Mouse (Mus musculus) intestine, embryonic 14.5 days (tissue): ENCODE data around the gene Adprm. TPM values are rescaled to one million over a fixed set of nuclear protein-coding genes. Genes with fewer than 3 reads are reported as not detected.

Experiments
- ATAC-seq: fragments of 200-750 bp; cut with Nextera tagmentation; replicated peaks from 2 replicates; pipeline ENCODE4 v1.8.0; 2017; ENCODE audit warnings: low read depth, moderate number of reproducible peaks, moderate TSS enrichment, moderate library complexity; ENCODE audit not compliant: low FRiP score, low TSS enrichment
- DNase-seq: peaks from one replicate; pipeline ENCODE4 v3.0.0-alpha.2; 2018; ENCODE audit warnings: low spot score
- H3K27ac ChIP-seq: fragments of 300-500 bp; sonication (generic); 2 replicates; pipeline ENCODE4 v1.5.1; 2014; ENCODE audit warnings: low read depth, mild to moderate bottlenecking, control low read depth
- H3K27me3 ChIP-seq: fragments of 300-500 bp; sonication (generic); replicated peaks from 2 replicates; pipeline ENCODE4 v1.6.1; 2014; ENCODE audit warnings: low read length, control low read depth; ENCODE audit not compliant: control insufficient read depth, insufficient read depth
- H3K36me3 ChIP-seq: fragments of 300-500 bp; sonication (generic); 2 replicates; pipeline ENCODE4 v1.6.1; 2014; ENCODE audit warnings: low read length, control low read depth; ENCODE audit not compliant: control insufficient read depth, insufficient read depth
- H3K4me1 ChIP-seq: fragments of 300-500 bp; sonication (generic); replicated peaks from 2 replicates; pipeline ENCODE4 v1.6.1; 2014; ENCODE audit warnings: low read length, control low read depth, mixed read lengths; ENCODE audit not compliant: control insufficient read depth, insufficient read depth
- H3K4me2 ChIP-seq: fragments of 300-500 bp; sonication (generic); 2 replicates; pipeline ENCODE4 v1.6.1; 2014; ENCODE audit warnings: low read length
- H3K4me3 ChIP-seq: fragments of 300-500 bp; sonication (generic); 2 replicates; pipeline ENCODE4 v1.5.1; 2014; ENCODE audit warnings: low read depth, low read length, control low read depth, mixed read lengths
- H3K9ac ChIP-seq: fragments of 300-500 bp; sonication (generic); 2 replicates; pipeline ENCODE4 v1.6.1; 2014; ENCODE audit warnings: mild to moderate bottlenecking, low read length
- H3K9me3 ChIP-seq: fragments of 300-500 bp; sonication (generic); 2 replicates; pipeline ENCODE4 v1.6.1; 2016; ENCODE audit warnings: low read length, control low read depth; ENCODE audit not compliant: control insufficient read depth
- WGBS: fragments of 180-500 bp; shearing (Covaris S2); extraction: QIAGEN DNeasy Blood & Tissue Kit; methylation state at CpG from one replicate; pipeline ENCODE4 v1.1.7; 2014; 5-methylcytosine and 5-hydroxymethylcytosine counted together
- polyA plus RNA-seq: library from polyadenylated mRNA; unstranded; fragments of >200 nt; fragmentation: Nextera tagmentation; extraction: Ambion mirVana; gene quantifications from 2 replicates; pipeline ENCODE4 v1.2.1, GENCODE M21; 2014

The Adprm gene
- polyA plus RNA-seq, 1 experiment from 2014 or later, result 25.3 TPM

GRCm38 (mm10) chr11:67067741-67068140, 15.3 kb upstream of the Adprm start:
- WGBS, result 70% methylated on average over 3 of the region's 3 CpGs
- ATAC-seq (no peak), DNase-seq (no peak)
- no peak overlapping the region for H3K4me2 ChIP-seq
- H3K4me3 ChIP-seq, result no peak overlapping the region
- no peaks in the 10 kb centered on the region for H3K4me1 ChIP-seq
- no peaks in the 10 kb centered on the region for H3K9me3 ChIP-seq
- no peaks in the 10 kb centered on the region for H3K27me3 ChIP-seq
- H3K27ac ChIP-seq, result no peak overlapping the region
- no peak overlapping the region for H3K9ac ChIP-seq
- H3K36me3 ChIP-seq, result peaks cover 39% of the 10 kb centered on the region

GRCm38 (mm10) chr11:67062726-67063125, 10.3 kb upstream of the Adprm start:
- 88% methylated on average over 3 of the region's 3 CpGs for WGBS
- no peak overlapping the region for H3K4me3 ChIP-seq
- H3K36me3 ChIP-seq, result peaks cover 81% of the 10 kb centered on the region
- H3K4me2 ChIP-seq, result no peak overlapping the region
- no peak for DNase-seq
- no peak for ATAC-seq
- no peaks in the 10 kb centered on the region for H3K4me1 ChIP-seq
- no peaks in the 10 kb centered on the region for H3K9me3 ChIP-seq
- H3K27me3 ChIP-seq, result no peaks in the 10 kb centered on the region
- H3K27ac ChIP-seq, result no peak overlapping the region
- H3K9ac ChIP-seq, result no peak overlapping the region

- Histone ChIP-seq H3K27ac (no peak overlapping the region), H3K4me2 (no peak overlapping the region), H3K4me3 (no peak overlapping the region), H3K27me3 (no peaks in the 10 kb centered on the region), H3K36me3 (peaks cover 86% of the 10 kb centered on the region), H3K4me1 (no peaks in the 10 kb centered on the region), H3K9me3 (no peaks in the 10 kb centered on the region), H3K9ac (no peak overlapping the region)
- 88% methylated on average over 2 of the region's 2 CpGs for WGBS
- no peak for ATAC-seq
- DNase-seq, result no peak
Observed at GRCm38 (mm10) chr11:67061311-67061710, 8.9 kb upstream of the Adprm start.

GRCm38 (mm10) chr11:67054754-67055365, 2.5 kb upstream of the Adprm start:
- no peaks in the 10 kb centered on the region for H3K9me3 ChIP-seq
- WGBS, result 87% methylated on average over 8 of the region's 8 CpGs
- H3K27me3 ChIP-seq, result no peaks in the 10 kb centered on the region
- H3K27ac ChIP-seq, result no peak overlapping the region
- peaks cover 49% of the 10 kb centered on the region for H3K36me3 ChIP-seq
- no peak overlapping the region for H3K9ac ChIP-seq
- H3K4me1 ChIP-seq, result peaks cover 13% of the 10 kb centered on the region
- no peak for DNase-seq
- no peak overlapping the region for H3K4me3 ChIP-seq
- no peak overlapping the region for H3K4me2 ChIP-seq
- no peak for ATAC-seq

- WGBS, result 9% methylated on average over 16 of the region's 16 CpGs
- DNase-seq (no peak), ATAC-seq (peak; percentile 59; the same call in 1 of the 2 replicates)
- Histone ChIP-seq H3K4me2 (peak overlapping the region; percentile 77), H3K27me3 (no peaks in the 10 kb centered on the region), H3K27ac (peak overlapping the region; percentile 67; the same call in 1 of the 2 replicates), H3K4me1 (peaks cover 13% of the 10 kb centered on the region), H3K36me3 (peaks cover 21% of the 10 kb centered on the region), H3K4me3 (peak overlapping the region; percentile 90), H3K9me3 (no peaks in the 10 kb centered on the region), H3K9ac (peak overlapping the region; percentile 74)
Observed at GRCm38 (mm10) chr11:67051676-67052320, 596 bp downstream of the Adprm start.

- Histone ChIP-seq H3K27me3 (no peaks in the 10 kb centered on the region), H3K27ac (no peak overlapping the region), H3K4me1 (peaks cover 13% of the 10 kb centered on the region), H3K4me2 (no peak overlapping the region), H3K9ac (no peak overlapping the region), H3K9me3 (no peaks in the 10 kb centered on the region), H3K4me3 (no peak overlapping the region), H3K36me3 (peaks cover 3% of the 10 kb centered on the region; the same call in 1 of the 2 replicates)
- DNase-seq (no peak), ATAC-seq (no peak)
- 91% methylated on average over 3 of the region's 3 CpGs for WGBS
Observed at GRCm38 (mm10) chr11:67049256-67049655, 3.1 kb downstream of the Adprm start.

- peaks cover 3% of the 10 kb centered on the region; the same call in 1 of the 2 replicates for H3K36me3 ChIP-seq
- DNase-seq, result no peak
- 87% methylated on average over 8 of the region's 8 CpGs for WGBS
Observed at GRCm38 (mm10) chr11:67048496-67048895, 3.9 kb downstream of the Adprm start.

GRCm38 (mm10) chr11:67047199-67047598, 5.2 kb downstream of the Adprm start:
- no peak overlapping the region for H3K27ac ChIP-seq
- peaks cover 3% of the 10 kb centered on the region; the same call in 1 of the 2 replicates for H3K4me1 ChIP-seq
- no peaks in the 10 kb centered on the region for H3K9me3 ChIP-seq
- H3K4me3 ChIP-seq, result no peak overlapping the region
- DNase-seq (no peak), ATAC-seq (no peak)
- no peak overlapping the region for H3K9ac ChIP-seq
- no peaks in the 10 kb centered on the region for H3K27me3 ChIP-seq
- H3K4me2 ChIP-seq, result no peak overlapping the region
- WGBS, result 85% methylated on average over 5 of the region's 5 CpGs
- H3K36me3 ChIP-seq, result peaks cover 3% of the 10 kb centered on the region; the same call in 1 of the 2 replicates

More at GRCm38 (mm10) chr11:67048496-67048895, 3.9 kb downstream of the Adprm start:
- H3K9me3 ChIP-seq, result no peaks in the 10 kb centered on the region
- H3K27me3 ChIP-seq, result no peaks in the 10 kb centered on the region
- no peak overlapping the region for H3K27ac ChIP-seq
- H3K9ac ChIP-seq, result no peak overlapping the region
- peaks cover 7% of the 10 kb centered on the region for H3K4me1 ChIP-seq
- H3K4me2 ChIP-seq, result no peak overlapping the region
- ATAC-seq, result no peak
- H3K4me3 ChIP-seq, result no peak overlapping the region
